Mouse (Mus musculus) testis, adult 2 months (tissue): ENCODE measurements around the gene Atp6v1c2.

ENCODE experiments used
- CTCF ChIP-seq: fragments of 200-500 bp; IDR thresholded peaks from 2 replicates; pipeline ENCODE4 v1.5.1; 2012; ENCODE audit warnings: low read depth, mild to moderate bottlenecking, inconsistent platforms, low read length, moderate library complexity; ENCODE audit not compliant: control insufficient read depth, insufficient read depth, insufficient replicate concordance
- POLR2A ChIP-seq: fragments of 200-500 bp; IDR thresholded peaks from 2 replicates; pipeline ENCODE4 v1.6.1; 2012; ENCODE audit warnings: low read depth, mild to moderate bottlenecking, inconsistent platforms, low read length, moderate library complexity; ENCODE audit not compliant: control insufficient read depth

DNA sequence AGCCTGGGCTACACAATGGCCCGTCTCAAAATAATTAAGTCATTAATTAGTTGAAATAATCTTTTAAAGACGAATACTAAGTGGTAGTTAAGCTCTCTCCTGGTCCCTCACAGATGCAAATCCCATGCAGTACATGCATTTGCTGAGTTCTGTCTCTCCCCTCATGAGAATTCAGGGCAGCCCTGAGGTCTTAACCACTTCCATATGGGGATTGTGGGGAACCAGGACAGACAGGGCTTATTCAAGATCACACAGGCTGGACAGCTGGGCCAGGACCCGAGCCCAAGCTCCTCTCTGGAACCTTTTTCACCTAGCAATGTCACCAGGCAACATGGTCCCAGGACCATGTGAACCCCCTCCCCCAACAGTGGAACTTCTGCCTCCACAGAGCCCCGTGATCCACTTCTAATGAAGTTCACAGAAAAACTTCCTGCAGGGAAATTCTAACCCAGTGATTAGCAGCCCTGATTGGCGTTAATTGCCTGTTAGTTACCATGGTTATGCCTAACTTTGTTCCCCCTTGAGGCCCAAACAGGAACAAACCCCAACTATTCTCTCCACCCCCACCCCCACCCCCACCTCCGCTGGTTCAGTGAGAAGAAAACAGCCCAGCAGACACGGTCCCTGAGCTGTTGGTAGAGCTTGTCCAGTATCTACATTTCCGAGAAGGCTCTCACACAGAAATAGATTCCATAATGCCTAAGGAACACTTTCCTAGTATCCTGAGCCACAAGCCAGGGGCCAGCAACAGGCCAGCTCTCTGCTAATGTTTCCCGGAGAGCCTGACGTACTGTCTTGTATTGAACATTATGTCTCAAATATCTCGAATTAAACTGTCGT is 90.4 kb downstream of the Atp6v1c2 start:
- no peak for TF ChIP-seq CTCF
- TF ChIP-seq POLR2A = no peak
